Mouse (Mus musculus) hematopoietic stem cell, adult 5-6 weeks (primary cell): ENCODE measurements around the gene H2afy. TPM values are rescaled to one million over a fixed set of nuclear protein-coding genes. Genes with fewer than 3 reads are reported as not detected.

Experiments
- ATAC-seq, 2 experiments: fragments of 125-278 bp in 1 of 2; replicated peaks in 1 of 2; 2 replicates each; pipeline ENCODE4 v1.8.0; 2016 to 2017; ENCODE audit warnings: inconsistent platforms in 2 of 2, mild to moderate bottlenecking in 2 of 2, moderate number of reproducible peaks in 2 of 2, low read depth in 1 of 2, moderate TSS enrichment in 1 of 2; ENCODE audit not compliant: low FRiP score in 2 of 2, poor library complexity in 2 of 2, severe bottlenecking in 2 of 2, insufficient read depth in 1 of 2, low TSS enrichment in 1 of 2
- total RNA-seq: library from RNA; stranded (forward); fragments of 172-1452, 232-1000 nt; gene quantifications from 2 replicates; pipeline ENCODE4 v1.2.3, GENCODE M21; 2017

The H2afy gene
- total RNA-seq = 1,843 and 2,010 TPM in 2 replicates

- ATAC-seq = no peak
These were observed at the start of gene H2afy for GRCm38 (mm10) chr13:56136200-56136599. Gene H2afy, minus strand, starts transcription at chr13:56136361.

- peak; percentile 47 to 73; a peak in 2 of 4 replicates for ATAC-seq
These were observed 47.5 kb upstream of the H2afy start for GRCm38 (mm10) chr13:56183687-56184086.

- ATAC-seq = peak; percentile 16 to 22; a peak in 1 of 4 replicates
These were observed 45.3 kb upstream of the H2afy start for GRCm38 (mm10) chr13:56181424-56181823.

GRCm38 (mm10) chr13:56178416-56179035 is 42.4 kb upstream of the H2afy start, which contains the start of gene Tifab:
Gene Tifab, minus strand, starts transcription at chr13:56178885.
- ATAC-seq = peak in 1 of 2 experiments; percentile 26; a peak in 1 of 4 replicates

GRCm38 (mm10) chr13:56176310-56176709 is 40.1 kb upstream of the H2afy start:
- ATAC-seq = no peak

GRCm38 (mm10) chr13:56175848-56176247 is 39.7 kb upstream of the H2afy start:
- no peak for ATAC-seq

- ATAC-seq = peak; percentile 79 to 87
These were observed 36.9 kb upstream of the H2afy start for GRCm38 (mm10) chr13:56172901-56173545.

GRCm38 (mm10) chr13:56172106-56172505 is 35.9 kb upstream of the H2afy start:
- ATAC-seq = no peak

- ATAC-seq = no peak
These were observed 32.2 kb upstream of the H2afy start for GRCm38 (mm10) chr13:56168403-56168781.

- no peak for ATAC-seq
These were observed 31.6 kb upstream of the H2afy start for GRCm38 (mm10) chr13:56167446-56168402.

GRCm38 (mm10) chr13:56165561-56165960 is 29.4 kb upstream of the H2afy start:
- ATAC-seq = peak in 1 of 2 experiments; percentile 45; a peak in 2 of 4 replicates

- no peak for ATAC-seq
These were observed 28.2 kb upstream of the H2afy start for GRCm38 (mm10) chr13:56164372-56164771.

GRCm38 (mm10) chr13:56163751-56164150 is 27.6 kb upstream of the H2afy start:
- no peak for ATAC-seq

- peak; percentile 27 to 33 for ATAC-seq
These were observed 26.7 kb upstream of the H2afy start for GRCm38 (mm10) chr13:56162859-56163258.

- ATAC-seq = no peak
These were observed 23.6 kb upstream of the H2afy start for GRCm38 (mm10) chr13:56159614-56160363.

GRCm38 (mm10) chr13:56159016-56159601 is 22.9 kb upstream of the H2afy start:
- peak; percentile 90 to 91 for ATAC-seq

- no peak for ATAC-seq
These were observed 19.5 kb upstream of the H2afy start for GRCm38 (mm10) chr13:56155671-56156070.
